In the genomic region with DNA sequence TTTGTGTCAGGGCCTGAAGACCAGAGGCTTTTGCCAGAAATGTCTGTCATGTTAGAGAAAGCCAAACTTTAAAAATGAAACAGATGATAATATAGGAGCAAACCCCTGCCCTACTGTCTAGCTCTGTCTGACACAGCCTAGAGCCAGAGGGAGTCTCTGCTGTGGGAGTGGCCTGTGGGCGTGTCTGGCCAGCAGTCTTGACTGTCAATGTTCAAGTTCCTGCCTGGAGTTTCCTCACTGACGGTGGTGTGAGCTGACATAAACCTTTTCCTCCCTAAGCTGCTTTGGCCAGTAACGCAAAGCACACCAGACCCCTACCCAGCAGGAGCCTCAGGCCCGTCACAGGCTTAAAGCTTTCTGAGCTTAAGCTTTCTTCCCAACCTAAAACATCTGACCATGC, we compare ENCODE assay signal across 8 mouse cellular contexts. TPM values are rescaled to one million over a fixed set of nuclear protein-coding genes. Genes with fewer than 3 reads are reported as not detected.
DNase-seq lines count a peak whose midpoint lies in the region; ATAC-seq and TF ChIP-seq lines count a peak whose summit lies in the region.

No protein-coding gene starts in this region.

- no peaks in the 10 kb centered on the region for H3K9me3 ChIP-seq in forebrain, embryonic 10.5 days

- no peak overlapping the region for H3K27ac ChIP-seq in kidney, adult 2 months (ENCODE audit: insufficient read depth, low read depth, low read length)
- H3K27ac ChIP-seq in forebrain, embryonic 10.5 days, result no peak overlapping the region

- WGBS in kidney, adult 2 months, result 41% methylated on average over 4 of the region's 4 CpGs
- WGBS in forebrain, embryonic 10.5 days, result 61% methylated on average over 4 of the region's 4 CpGs

- no peak overlapping the region for H3K4me3 ChIP-seq in kidney, adult 2 months (ENCODE audit: insufficient read depth, low read depth, low read length)
- no peak overlapping the region for H3K4me3 ChIP-seq in forebrain, embryonic 10.5 days

- no peak for TF ChIP-seq POLR2A in kidney, adult 2 months (IDR thresholded peaks at IDR 0.05; ENCODE audit: low read depth, low read length)

- no peak for TF ChIP-seq CTCF in kidney, adult 2 months (conservative IDR thresholded peaks at IDR 0.05; ENCODE audit: insufficient read depth, insufficient read length, low read depth, low read length)

- DNase-seq in kidney, adult 2 months, result peak; percentile 58
- DNase-seq in kidney, adult 18-20 months, result no peak
- peak; percentile 26 for DNase-seq in c-Kit-positive CD71-positive TER-119-positive erythroid progenitor cells, embryonic 14.5 days (ENCODE audit: low spot score)
- peak; percentile 59 to 71 for DNase-seq in kidney, postnatal 25 days
- DNase-seq in cerebellum, adult 11-12 months, result no peak
- DNase-seq in urinary bladder, adult 2 months (ENCODE audit: low spot score), result no peak
- DNase-seq in forebrain, embryonic 10.5 days (ENCODE audit: extremely low spot score, low spot score), result no peak

- ATAC-seq in megakaryocyte-erythroid progenitor cell, adult 5-6 weeks (replicated peaks; ENCODE audit: low FRiP score, low TSS enrichment, poor library complexity, severe bottlenecking), result peak; percentile 73

- H3K4me1 ChIP-seq in kidney, adult 2 months (ENCODE audit: control insufficient read depth, insufficient read depth, low read length), result no peaks in the 10 kb centered on the region
- H3K4me1 ChIP-seq in forebrain, embryonic 10.5 days, result peaks cover 4% of the 10 kb centered on the region; the same call in 1 of the 2 replicates

- no peaks in the 10 kb centered on the region for H3K27me3 ChIP-seq in kidney, adult 2 months (replicated peaks; ENCODE audit: control insufficient read depth, insufficient read depth, low read length)
- H3K27me3 ChIP-seq in forebrain, embryonic 10.5 days (ENCODE audit: poor library complexity, severe bottlenecking), result no peaks in the 10 kb centered on the region

- H3K36me3 ChIP-seq in kidney, adult 2 months (ENCODE audit: control insufficient read depth, insufficient read depth, low read length), result peaks cover 6% of the 10 kb centered on the region; the same call in 1 of the 2 replicates
- peaks cover 83% of the 10 kb centered on the region for H3K36me3 ChIP-seq in forebrain, embryonic 10.5 days (replicated peaks)

RNA-seq across cellular contexts. Expression of a gene that starts 16.2 kb away (rescaled TPM):
- 14.2 and 15.0 TPM in 2 replicates for polyA plus RNA-seq in kidney, adult 2 months (2012; rRNA removed)
- 12.0 and 12.4 TPM in 2 replicates for total RNA-seq in megakaryocyte-erythroid progenitor cell, adult 5-6 weeks (2014; fragmentation: Nextera tagmentation)
- total RNA-seq in megakaryocyte-erythroid progenitor cell, adult 5-6 weeks (2017), result 13.3 and 17.8 TPM in 2 replicates
- polyA plus RNA-seq in urinary bladder, adult 2 months (2012; rRNA removed), result 13.9 and 16.2 TPM in 2 replicates
- polyA plus RNA-seq in forebrain, embryonic 10.5 days (2016; fragmentation: Nextera tagmentation; extraction: Ambion mirVana), result 19.8 and 19.9 TPM in 2 replicates

RNA-seq across cellular contexts. Expression of a gene that starts 21.0 kb away (rescaled TPM):
- polyA plus RNA-seq in kidney, adult 2 months (2012; rRNA removed), result 5.1 and 6.2 TPM in 2 replicates
- total RNA-seq in megakaryocyte-erythroid progenitor cell, adult 5-6 weeks (2014; fragmentation: Nextera tagmentation), result 13.7 and 20.6 TPM in 2 replicates
- 3.1 and 3.5 TPM in 2 replicates for total RNA-seq in megakaryocyte-erythroid progenitor cell, adult 5-6 weeks (2017)
- polyA plus RNA-seq in urinary bladder, adult 2 months (2012; rRNA removed), result 9.5 and 9.7 TPM in 2 replicates
- polyA plus RNA-seq in forebrain, embryonic 10.5 days (2016; fragmentation: Nextera tagmentation; extraction: Ambion mirVana), result 6.6 and 7.6 TPM in 2 replicates

Comparison
In these comparisons a context has a peak if more than half of its experiments do, and no peak if none do; other contexts are left out.
1. DNase-seq: peak in kidney, adult 2 months (single experiment), c-Kit-positive CD71-positive TER-119-positive erythroid progenitor cells, embryonic 14.5 days (single experiment) and kidney, postnatal 25 days (2 of 2); none in kidney, adult 18-20 months (single experiment), cerebellum, adult 11-12 months (single experiment), urinary bladder, adult 2 months (single experiment) and forebrain, embryonic 10.5 days (single experiment).